Mouse (Mus musculus) heart, postnatal 4 days (tissue): ENCODE results near the gene Tcf7l2. TPM values are rescaled to one million over a fixed set of nuclear protein-coding genes. Genes with fewer than 3 reads are reported as not detected.

ENCODE experiments used
- DNase-seq: peaks from one replicate; pipeline ENCODE4 v3.0.0; 2021
- total RNA-seq, 2 experiments: library from RNA; stranded (reverse); gene quantifications; 2 replicates each; pipeline ENCODE4 v1.2.3; 2021

Gene Tcf7l2
- total RNA-seq, 2 experiments from 2014 or later: 24.6 to 28.6 TPM

- peak; percentile 69 for DNase-seq
Observed at GRCm38 (mm10) chr19:55953207-55953606, 211.6 kb downstream of the Tcf7l2 start.

GRCm38 (mm10) chr19:55955126-55955525 lies 213.5 kb downstream of the Tcf7l2 start:
- DNase-seq: no peak

GRCm38 (mm10) chr19:55956745-55957144 lies 215.1 kb downstream of the Tcf7l2 start:
- DNase-seq: no peak

GRCm38 (mm10) chr19:55964421-55964820 lies 222.8 kb downstream of the Tcf7l2 start:
- no peak for DNase-seq

- DNase-seq: no peak
Observed at GRCm38 (mm10) chr19:55966066-55966465, 224.4 kb downstream of the Tcf7l2 start.

- no peak for DNase-seq
Observed at GRCm38 (mm10) chr19:55969929-55970531, 228.4 kb downstream of the Tcf7l2 start.

GRCm38 (mm10) chr19:55976073-55976472 lies 234.5 kb downstream of the Tcf7l2 start:
- no peak for DNase-seq
